Mouse (Mus musculus): ENCODE data around the gene Tnrc6b. TPM values are rescaled to one million over a fixed set of nuclear protein-coding genes. Genes with fewer than 3 reads are reported as not detected.
A peak's percentile ranks its signal among the peaks of the same experiment; 100 is the strongest.
"Not testable (repeated sequence)": the region's sequence is repeated elsewhere in the genome, so short reads cannot be mapped to it uniquely, and the experiment has no call there.

Tnrc6b gene
- polyA plus RNA-seq, 1 experiment from 2014 or later: 36.8 TPM

DNA sequence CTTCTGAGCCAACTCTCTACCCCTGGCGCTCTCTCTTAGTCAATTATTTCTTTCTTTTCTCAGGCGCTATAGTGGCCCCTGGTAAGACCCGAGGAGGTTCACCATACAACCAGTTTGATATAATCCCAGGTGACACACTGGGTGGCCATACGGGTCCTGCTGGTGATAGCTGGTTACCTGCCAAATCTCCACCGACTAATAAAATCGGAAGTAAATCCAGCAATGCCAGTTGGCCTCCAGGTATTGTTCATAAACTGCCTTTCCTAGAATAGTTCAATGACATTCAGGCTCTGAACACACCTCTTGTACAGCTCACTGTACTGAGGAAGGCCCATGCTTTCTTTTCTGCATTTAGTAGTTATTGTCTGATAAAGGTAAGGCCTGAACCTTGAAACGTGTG lies 205.5 kb downstream of the Tnrc6b start:
- no peak overlapping the region for H3K4me2 ChIP-seq
- WGBS: 94% methylated on average over 7 of the region's 7 CpGs
- no peak overlapping the region for H3K4me3 ChIP-seq
- H3K9me3 ChIP-seq (replicated peaks): no peaks in the 10 kb centered on the region
- H3K4me1 ChIP-seq (replicated peaks): peaks cover 11% of the 10 kb centered on the region; the same call in 1 of the 2 replicates
- no peak for ATAC-seq (ENCODE audit: insufficient number of reproducible peaks, low FRiP score)
- H3K27ac ChIP-seq (ENCODE audit: poor library complexity, severe bottlenecking): no peak overlapping the region
- H3K36me3 ChIP-seq: peaks cover 84% of the 10 kb centered on the region
- H3K9ac ChIP-seq: no peak overlapping the region
- H3K27me3 ChIP-seq (replicated peaks): no peaks in the 10 kb centered on the region

DNA sequence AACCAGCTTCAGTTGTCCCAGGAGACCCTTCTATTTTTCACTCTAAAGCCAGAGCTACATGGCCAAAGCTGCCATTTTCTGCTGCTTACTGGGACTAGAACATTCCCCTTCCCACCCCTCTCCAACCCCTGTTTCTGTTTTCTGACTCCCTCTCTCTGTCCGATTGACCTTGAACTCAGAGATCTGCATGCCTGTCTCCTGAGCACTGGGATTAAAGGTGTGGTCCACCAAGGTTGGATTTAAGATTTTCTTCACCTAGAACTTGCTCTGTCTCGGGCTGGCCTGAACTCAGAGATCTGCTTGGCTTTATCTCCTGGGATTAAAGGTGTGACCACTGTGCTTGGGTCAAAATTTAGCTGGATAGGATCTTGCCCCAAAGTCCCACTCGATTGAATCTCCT lies 209.2 kb downstream of the Tnrc6b start:
- Histone ChIP-seq H3K4me2 (no peak overlapping the region), H3K4me3 (no peak overlapping the region), H3K9ac (no peak overlapping the region), H3K9me3 (replicated peaks) (no peaks in the 10 kb centered on the region), H3K36me3 (peaks cover 79% of the 10 kb centered on the region), H3K4me1 (replicated peaks) (0 out of 2 replicates have a peak, but pooled peaks cover 8% of the 10 kb centered on the region), H3K27ac (ENCODE audit: poor library complexity, severe bottlenecking) (no peak overlapping the region), H3K27me3 (replicated peaks) (no peaks in the 10 kb centered on the region)
- no peak for ATAC-seq (ENCODE audit: insufficient number of reproducible peaks, low FRiP score)
- 88% methylated on average over 3 of the region's 3 CpGs for whole genome bisulfite sequencing

DNA sequence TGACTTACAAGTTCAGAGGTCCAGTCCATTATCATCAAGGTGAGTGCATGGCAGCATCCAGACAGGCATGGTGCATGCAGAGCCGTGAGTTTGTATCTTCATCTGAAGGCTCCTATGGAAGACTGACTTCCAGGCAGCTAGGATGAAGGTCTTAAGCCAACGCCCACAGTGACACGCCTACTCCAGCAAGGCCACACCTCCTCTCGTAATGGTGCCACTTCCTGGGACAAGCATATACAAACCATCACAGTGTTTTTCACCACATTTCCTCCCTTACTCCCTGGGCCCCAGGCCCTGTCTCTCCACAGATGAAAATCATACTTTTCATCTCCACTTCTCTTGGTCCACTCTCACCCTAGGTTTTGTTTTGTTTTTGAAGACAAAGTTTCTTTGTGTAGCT lies 210.7 kb downstream of the Tnrc6b start:
- no peaks in the 10 kb centered on the region for H3K27me3 ChIP-seq (replicated peaks)
- no peak overlapping the region for H3K27ac ChIP-seq (ENCODE audit: poor library complexity, severe bottlenecking)
- no peak overlapping the region for H3K4me2 ChIP-seq
- no peaks in the 10 kb centered on the region for H3K9me3 ChIP-seq (replicated peaks)
- no peaks in the 10 kb centered on the region for H3K4me1 ChIP-seq (replicated peaks)
- ATAC-seq (ENCODE audit: insufficient number of reproducible peaks, low FRiP score): no peak
- 81% methylated on average over 4 of the region's 4 CpGs for WGBS
- H3K9ac ChIP-seq: no peak overlapping the region
- peaks cover 83% of the 10 kb centered on the region for H3K36me3 ChIP-seq
- no peak overlapping the region for H3K4me3 ChIP-seq

DNA sequence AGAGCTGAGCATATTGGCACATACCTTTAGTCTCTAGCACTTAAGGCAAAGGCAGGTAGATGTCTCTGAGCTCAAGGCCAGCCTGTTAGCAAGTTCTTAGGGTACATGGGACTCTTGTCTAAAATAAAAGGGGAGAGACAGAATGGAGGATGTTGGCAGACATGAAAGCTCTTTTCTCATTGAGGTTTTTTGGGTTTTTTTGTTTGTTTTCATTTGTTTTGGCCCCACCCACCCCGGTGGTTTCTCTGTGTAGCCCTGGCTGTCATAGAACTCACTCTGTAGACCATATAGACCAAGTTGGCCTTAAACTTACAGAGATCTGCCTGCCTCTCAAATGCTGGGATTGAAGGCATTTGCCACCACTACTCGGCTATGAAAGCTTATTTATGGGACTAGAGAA lies 213.1 kb downstream of the Tnrc6b start:
- Histone ChIP-seq H3K27me3 (replicated peaks) (no peaks in the 10 kb centered on the region), H3K4me2 (no peak overlapping the region), H3K9ac (no peak overlapping the region), H3K9me3 (replicated peaks) (no peaks in the 10 kb centered on the region), H3K4me3 (no peak overlapping the region), H3K27ac (ENCODE audit: poor library complexity, severe bottlenecking) (no peak overlapping the region), H3K4me1 (replicated peaks) (0 out of 2 replicates have a peak, but pooled peaks cover 5% of the 10 kb centered on the region), H3K36me3 (peaks cover 84% of the 10 kb centered on the region)
- ATAC-seq (ENCODE audit: insufficient number of reproducible peaks, low FRiP score): no peak
- WGBS: 88% methylated on average over 2 of the region's 2 CpGs

DNA sequence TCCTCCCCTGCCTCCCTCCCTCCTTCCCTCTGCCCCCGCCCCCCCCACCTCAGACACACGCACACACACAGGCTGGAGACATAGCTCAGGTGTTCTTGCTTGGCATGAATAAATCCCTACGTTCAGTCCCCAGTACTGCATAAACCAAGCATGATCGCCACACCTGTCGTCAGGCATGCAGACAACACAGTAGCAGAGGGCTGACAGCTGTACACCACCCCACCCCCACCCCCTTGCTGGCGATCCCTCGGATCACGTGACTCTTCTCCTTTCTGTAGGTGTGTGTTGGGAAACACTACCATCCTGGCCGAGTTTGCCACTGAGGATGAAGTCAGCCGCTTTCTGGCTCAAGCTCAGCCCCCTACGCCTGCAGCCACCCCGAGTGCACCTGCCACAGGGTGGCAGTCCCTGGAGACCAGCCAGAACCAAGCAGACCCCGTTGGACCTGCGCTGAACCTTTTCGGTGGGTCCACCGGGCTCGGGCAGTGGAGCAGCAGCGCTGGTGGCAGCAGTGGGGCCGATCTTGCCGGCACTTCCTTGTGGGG lies 217.8 kb downstream of the Tnrc6b start:
- Histone ChIP-seq H3K36me3 (peaks cover 69% of the 10 kb centered on the region), H3K4me2 (no peak overlapping the region), H3K9ac (no peak overlapping the region), H3K4me3 (no peak overlapping the region), H3K9me3 (replicated peaks) (no peaks in the 10 kb centered on the region), H3K27me3 (replicated peaks) (no peaks in the 10 kb centered on the region), H3K27ac (ENCODE audit: poor library complexity, severe bottlenecking) (no peak overlapping the region), H3K4me1 (replicated peaks) (peaks cover 12% of the 10 kb centered on the region)
- WGBS: 80% methylated on average over 20 of the region's 20 CpGs
- ATAC-seq (ENCODE audit: insufficient number of reproducible peaks, low FRiP score): no peak

DNA sequence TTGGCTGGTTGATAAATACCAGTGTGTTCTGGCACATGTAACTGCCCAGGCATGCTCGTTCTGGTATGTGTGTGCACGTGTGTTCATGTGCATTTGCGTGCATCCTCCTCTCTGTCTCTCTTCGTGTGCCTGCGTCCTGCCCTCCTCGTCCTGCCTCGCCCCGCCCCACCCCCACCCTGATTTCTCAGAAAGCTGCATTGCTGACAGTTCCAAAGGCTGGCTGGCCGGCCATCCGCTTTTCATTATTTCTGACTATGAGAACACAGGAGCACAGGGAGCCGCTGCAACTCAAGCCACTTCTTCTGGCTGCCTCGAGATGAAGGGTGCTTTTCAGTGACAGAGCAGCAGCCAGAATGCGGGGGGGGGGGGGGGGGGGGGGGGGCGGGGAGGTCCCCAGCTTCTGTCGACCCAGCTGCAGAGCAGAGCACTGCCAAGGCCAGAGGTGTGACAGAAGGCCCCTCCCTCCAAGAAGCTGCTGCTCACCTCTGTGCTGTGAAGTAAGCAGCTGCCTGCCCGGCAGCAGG lies 219.0 kb downstream of the Tnrc6b start:
- WGBS: 15% methylated on average over 14 of the region's 16 CpGs
- Histone ChIP-seq H3K36me3 (peaks cover 63% of the 10 kb centered on the region), H3K27me3 (replicated peaks) (no peaks in the 10 kb centered on the region), H3K9me3 (replicated peaks) (no peaks in the 10 kb centered on the region), H3K4me1 (replicated peaks) (peaks cover 12% of the 10 kb centered on the region), H3K27ac (ENCODE audit: poor library complexity, severe bottlenecking) (0 out of 2 replicates have a peak overlapping the region, but pooled peaks have one; percentile 51), H3K4me2 (peak overlapping the region; percentile 39; the same call in 1 of the 2 replicates), H3K9ac (peak overlapping the region; percentile 9), H3K4me3 (no peak overlapping the region)
- peak; percentile 51; the same call in 1 of the 2 replicates for ATAC-seq (ENCODE audit: insufficient number of reproducible peaks, low FRiP score)

DNA sequence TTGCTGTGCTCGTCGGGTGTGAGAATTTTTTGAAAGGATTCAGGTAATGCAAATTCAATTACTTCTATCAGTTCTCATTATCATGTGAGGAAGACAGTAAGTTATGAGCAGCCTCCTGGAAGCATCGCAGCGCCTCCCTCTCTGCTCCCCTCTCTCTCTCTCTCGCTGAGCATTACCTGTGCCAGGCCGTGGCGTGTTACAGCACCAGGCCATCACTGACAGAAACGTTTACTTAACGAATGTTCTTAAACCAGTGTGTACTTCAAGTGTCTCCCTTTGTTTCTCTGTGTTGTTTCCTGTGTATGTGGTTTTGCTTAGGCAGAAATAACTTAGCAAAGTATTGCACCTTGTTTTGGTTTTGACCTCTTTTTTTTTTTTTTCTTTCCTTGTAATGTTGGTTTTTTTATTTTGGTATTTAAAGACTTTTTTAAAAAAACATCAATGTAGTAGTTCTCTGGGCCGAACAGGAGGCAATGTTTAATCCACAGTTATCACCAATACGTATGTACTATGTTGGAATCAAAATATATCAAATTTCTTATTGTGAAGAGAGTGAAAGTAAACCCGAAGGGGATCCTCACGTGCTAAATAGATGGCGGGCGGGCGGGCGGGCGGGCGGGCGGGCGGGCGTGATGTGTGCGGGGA lies 219.7 kb downstream of the Tnrc6b start:
- not testable (repeated sequence) for H3K9ac ChIP-seq; H3K4me3 ChIP-seq; H3K27me3 ChIP-seq (replicated peaks); H3K9me3 ChIP-seq (replicated peaks); H3K4me2 ChIP-seq; ATAC-seq (ENCODE audit: insufficient number of reproducible peaks, low FRiP score)
- Histone ChIP-seq H3K36me3 (peaks cover 58% of the 10 kb centered on the region), H3K27ac (ENCODE audit: poor library complexity, severe bottlenecking) (0 out of 2 replicates have a peak overlapping the region, but pooled peaks have one; percentile 51), H3K4me1 (replicated peaks) (peaks cover 12% of the 10 kb centered on the region)
- 86% methylated on average over 23 of the region's 23 CpGs for WGBS

DNA sequence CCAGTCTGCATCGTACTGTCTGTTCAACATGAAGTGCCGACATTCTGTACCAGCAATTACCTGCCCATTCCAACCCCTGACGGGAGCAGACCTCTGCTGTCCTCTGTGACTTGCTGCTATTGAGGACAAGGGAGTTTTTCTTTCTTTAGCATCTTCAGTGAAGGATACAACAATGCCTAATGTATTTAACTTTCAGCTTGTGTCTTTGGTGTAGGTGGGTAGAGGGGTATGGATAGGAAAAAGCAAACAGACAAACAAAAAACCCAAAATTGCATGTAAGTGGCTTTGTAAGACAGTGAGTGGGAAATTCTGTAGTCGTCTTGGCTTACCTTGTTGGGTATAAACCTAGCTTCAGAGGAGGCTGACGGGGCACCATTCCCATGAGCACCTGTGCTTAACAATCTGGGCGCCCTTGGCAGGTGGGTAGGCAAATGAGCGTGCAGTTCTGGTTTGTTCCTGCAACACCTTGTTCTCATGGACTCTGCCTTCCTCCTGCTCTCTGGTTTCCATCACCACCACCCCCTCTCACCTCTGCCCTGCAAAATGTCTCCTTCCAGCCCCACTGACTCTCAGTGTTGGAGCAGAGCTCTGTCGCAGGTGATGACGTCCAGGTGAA lies 220.3 kb downstream of the Tnrc6b start:
- Histone ChIP-seq H3K9me3 (replicated peaks) (no peaks in the 10 kb centered on the region), H3K27me3 (replicated peaks) (no peaks in the 10 kb centered on the region), H3K9ac (no peak overlapping the region), H3K4me1 (replicated peaks) (peaks cover 14% of the 10 kb centered on the region), H3K4me2 (no peak overlapping the region), H3K4me3 (no peak overlapping the region), H3K36me3 (peaks cover 54% of the 10 kb centered on the region), H3K27ac (ENCODE audit: poor library complexity, severe bottlenecking) (no peak overlapping the region)
- 77% methylated on average over 9 of the region's 9 CpGs for WGBS
- ATAC-seq (ENCODE audit: insufficient number of reproducible peaks, low FRiP score): no peak

DNA sequence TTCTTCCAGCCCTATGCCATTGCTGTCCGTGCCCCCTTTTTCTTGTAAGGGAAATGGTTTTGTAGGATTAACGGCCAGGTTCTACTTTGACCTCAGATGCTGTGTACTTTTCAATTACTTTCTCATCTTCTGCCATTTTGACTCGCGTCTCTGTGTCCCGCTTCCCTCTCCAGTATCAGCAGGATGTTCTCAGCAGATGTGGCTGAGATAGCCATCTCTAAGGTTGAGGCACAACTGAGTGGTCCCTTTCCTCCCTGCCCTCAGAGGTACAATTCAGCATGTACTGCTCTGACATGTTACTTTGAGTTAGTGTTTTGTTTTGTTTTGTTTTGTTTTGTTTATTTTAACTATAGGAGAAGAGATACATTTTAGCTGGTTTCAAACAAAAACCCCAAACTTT lies 223.7 kb downstream of the Tnrc6b start:
- Histone ChIP-seq H3K9ac (no peak overlapping the region), H3K36me3 (peaks cover 35% of the 10 kb centered on the region), H3K27me3 (replicated peaks) (no peaks in the 10 kb centered on the region), H3K4me2 (no peak overlapping the region), H3K4me3 (no peak overlapping the region), H3K4me1 (replicated peaks) (peaks cover 23% of the 10 kb centered on the region), H3K9me3 (replicated peaks) (no peaks in the 10 kb centered on the region), H3K27ac (ENCODE audit: poor library complexity, severe bottlenecking) (no peak overlapping the region)
- no peak for ATAC-seq (ENCODE audit: insufficient number of reproducible peaks, low FRiP score)
- 88% methylated on average over 5 of the region's 5 CpGs for WGBS

DNA sequence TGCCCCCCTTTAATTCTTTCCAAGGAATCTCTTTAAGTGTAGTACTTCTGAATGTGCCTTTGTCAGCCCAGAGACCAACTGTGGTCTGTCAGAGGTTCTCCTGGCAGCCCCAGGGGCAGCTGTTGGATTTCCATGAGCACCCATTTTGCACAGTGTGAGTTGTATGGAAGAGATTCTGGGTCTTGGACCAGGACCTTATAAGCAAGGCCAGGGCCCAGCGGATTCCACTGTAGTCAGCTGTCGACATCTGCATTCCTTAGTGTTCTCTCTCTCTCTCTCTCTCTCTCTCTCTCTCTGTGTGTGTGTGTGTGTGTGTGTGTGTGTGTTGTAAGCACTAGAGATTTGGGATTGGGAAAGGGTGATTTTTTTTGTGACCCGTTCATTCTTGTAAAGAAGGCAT lies 225.6 kb downstream of the Tnrc6b start:
- Histone ChIP-seq H3K4me1 (replicated peaks) (peaks cover 16% of the 10 kb centered on the region), H3K4me2 (no peak overlapping the region), H3K27me3 (replicated peaks) (no peaks in the 10 kb centered on the region), H3K27ac (ENCODE audit: poor library complexity, severe bottlenecking) (no peak overlapping the region), H3K9me3 (replicated peaks) (no peaks in the 10 kb centered on the region), H3K4me3 (no peak overlapping the region), H3K36me3 (peaks cover 31% of the 10 kb centered on the region), H3K9ac (no peak overlapping the region)
- ATAC-seq (ENCODE audit: insufficient number of reproducible peaks, low FRiP score): no peak
- WGBS: 65% methylated on average over 3 of the region's 3 CpGs

DNA sequence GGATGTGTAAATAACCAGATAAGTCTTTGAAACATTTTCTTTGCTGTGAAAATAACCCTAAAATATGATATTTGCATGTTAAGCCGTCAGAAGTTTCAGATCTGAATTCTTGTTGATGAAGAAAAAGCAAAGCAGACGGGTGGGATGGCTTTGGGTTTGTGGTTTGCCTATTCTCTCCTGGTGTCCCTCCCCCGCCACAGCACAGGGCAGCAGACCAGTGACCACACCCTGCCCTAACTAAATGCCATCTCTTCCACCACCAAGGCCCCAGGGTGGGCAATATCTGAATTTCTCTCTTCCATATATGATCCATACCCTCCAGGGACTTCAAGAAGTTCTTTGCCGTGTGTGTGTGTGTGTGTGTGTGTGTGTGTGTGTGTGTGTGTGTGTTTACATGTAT lies 227.5 kb downstream of the Tnrc6b start:
- Histone ChIP-seq H3K36me3 (peaks cover 27% of the 10 kb centered on the region), H3K27me3 (replicated peaks) (no peaks in the 10 kb centered on the region), H3K4me2 (no peak overlapping the region), H3K9me3 (replicated peaks) (no peaks in the 10 kb centered on the region), H3K9ac (no peak overlapping the region), H3K27ac (ENCODE audit: poor library complexity, severe bottlenecking) (no peak overlapping the region), H3K4me1 (replicated peaks) (peaks cover 16% of the 10 kb centered on the region), H3K4me3 (no peak overlapping the region)
- ATAC-seq (ENCODE audit: insufficient number of reproducible peaks, low FRiP score): no peak
- 79% methylated on average over 4 of the region's 4 CpGs for WGBS
